Comparison of ENCODE assay signal across 8 mouse cellular contexts in the genomic region with DNA sequence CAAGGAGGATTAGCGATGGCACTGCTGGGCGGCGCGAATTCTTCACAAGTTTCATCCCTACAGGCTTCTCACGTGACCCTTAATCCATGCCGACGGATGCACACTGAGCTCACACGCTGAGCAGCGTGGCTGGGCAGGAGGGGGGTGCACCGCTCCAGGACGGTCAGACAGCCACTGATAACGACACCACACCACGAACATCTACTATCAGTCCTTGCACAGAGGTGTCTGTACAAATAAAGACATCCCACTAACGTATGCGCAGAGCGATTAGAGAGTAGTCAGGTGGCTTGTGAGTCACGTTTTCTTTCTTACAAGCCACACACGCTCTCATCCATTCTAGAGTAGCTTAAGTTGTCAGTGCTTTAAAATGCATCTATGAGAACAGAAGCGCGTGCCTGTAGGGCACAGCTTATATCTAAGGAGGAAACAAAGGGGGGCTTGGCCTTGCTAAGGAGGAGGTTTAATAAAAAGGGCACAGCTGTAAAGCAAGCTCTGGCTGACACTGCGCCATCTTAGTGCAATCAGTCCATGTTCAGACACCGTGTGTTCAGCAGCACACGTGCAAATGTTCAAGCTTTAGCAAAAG. TPM values are rescaled to one million over a fixed set of nuclear protein-coding genes. Genes with fewer than 3 reads are reported as not detected.
DNase-seq lines count a peak whose midpoint lies in the region; ATAC-seq lines count a peak whose summit lies in the region.

No protein-coding gene starts in this region.

- ATAC-seq in hematopoietic stem cell, adult 5-6 weeks (replicated peaks in 1 of 2; ENCODE audit: insufficient read depth in 1 of 2, low FRiP score in 2 of 2, low TSS enrichment in 1 of 2, low read depth in 1 of 2, poor library complexity in 2 of 2, severe bottlenecking in 2 of 2): peak; percentile 62 to 82; a peak in 2 of 4 replicates
- ATAC-seq in megakaryocyte-erythroid progenitor cell, adult 5-6 weeks (replicated peaks; ENCODE audit: low FRiP score, low TSS enrichment, poor library complexity, severe bottlenecking): peak; percentile 99

- intact Hi-C loops in left cerebral cortex, postnatal 25 days (cut with DNase I): no loop called here

- DNase-seq in spleen, postnatal 36 days (ENCODE audit: low spot score in 2 of 2): peak; percentile 39 to 62
- no peak for DNase-seq in spleen, adult 18-20 months
- no peak for DNase-seq in cerebellum, adult 11-12 months
- no peak for DNase-seq in cerebellum, postnatal 25 days
- no peak for DNase-seq in right cerebral cortex, adult 18-20 months
- DNase-seq in left cerebral cortex, postnatal 25 days (ENCODE audit: low spot score in 2 of 2): no peak

RNA-seq across cellular contexts. Expression of gene Tbk1, which starts 17.5 kb away (rescaled TPM):
- 104 and 119 TPM in 2 replicates for total RNA-seq in hematopoietic stem cell, adult 5-6 weeks (2017)
- total RNA-seq in megakaryocyte-erythroid progenitor cell, adult 5-6 weeks (2014; fragmentation: Nextera tagmentation): 28.9 and 31.5 TPM in 2 replicates
- 31.3 and 47.5 TPM in 2 replicates for total RNA-seq in megakaryocyte-erythroid progenitor cell, adult 5-6 weeks (2017)
- 10 to 100 TPM; 46.1 to 49.4 TPM for total RNA-seq in left cerebral cortex, postnatal 25 days (2021)

RNA-seq across cellular contexts. Expression of gene Xpot, which starts 57.0 kb away (rescaled TPM):
- total RNA-seq in hematopoietic stem cell, adult 5-6 weeks (2017): 72.7 and 101 TPM in 2 replicates
- 84.1 and 92.3 TPM in 2 replicates for total RNA-seq in megakaryocyte-erythroid progenitor cell, adult 5-6 weeks (2014; fragmentation: Nextera tagmentation)
- 127 and 153 TPM in 2 replicates for total RNA-seq in megakaryocyte-erythroid progenitor cell, adult 5-6 weeks (2017)
- 10 to 100 TPM; 58.5 to 69.1 TPM for total RNA-seq in left cerebral cortex, postnatal 25 days (2021)

Comparison
In these comparisons a context has a peak if more than half of its experiments do, and no peak if none do; other contexts are left out.
1. DNase-seq: peak in spleen, postnatal 36 days (2 of 2); none in spleen, adult 18-20 months (0 of 2), cerebellum, adult 11-12 months (single experiment), cerebellum, postnatal 25 days (0 of 2), right cerebral cortex, adult 18-20 months (single experiment) and left cerebral cortex, postnatal 25 days (0 of 2).